9 mouse cellular contexts compared by ENCODE assay signal in the genomic region with DNA sequence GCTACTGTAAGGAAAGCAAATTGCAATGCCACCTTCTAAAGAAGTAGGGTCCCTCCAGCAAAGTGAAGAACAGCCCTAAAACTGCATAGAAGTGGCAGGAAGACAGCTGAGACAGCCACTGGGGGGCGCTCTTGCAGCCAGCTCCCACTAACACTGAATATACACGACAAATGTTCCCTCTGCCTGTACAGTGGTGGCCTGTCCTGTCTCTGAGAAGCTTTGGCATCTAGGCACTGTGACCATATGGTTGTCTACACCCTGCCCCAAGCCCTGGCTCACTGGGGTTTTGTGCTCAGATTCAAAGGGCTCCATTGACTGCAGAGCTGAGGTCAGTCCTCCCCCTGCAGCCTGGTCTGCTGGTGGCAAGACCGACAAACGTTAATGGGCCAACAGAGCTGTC. TPM values are rescaled to one million over a fixed set of nuclear protein-coding genes. Genes with fewer than 3 reads are reported as not detected.
A peak's percentile ranks its signal among the peaks of the same experiment; 100 is the strongest.
DNase-seq lines count a peak whose midpoint lies in the region; ATAC-seq and TF ChIP-seq lines count a peak whose summit lies in the region.
"Had no signal": no experiment of that assay in that cellular context is flagged by ENCODE, and none has a peak within 500 bp of the region (broad histone marks: within the 10 kb centered on the region; RNA-seq: fewer than 3 reads in every experiment).

No protein-coding gene starts in this region.

- no peak overlapping the region for H3K4me3 ChIP-seq in lung, adult 2 months (replicated peaks; ENCODE audit: extremely low read depth, low read depth, low read length)
- H3K4me3 ChIP-seq in liver, embryonic 14.5 days (ENCODE audit: insufficient read depth in 1 of 2, low read depth in 2 of 2, low read length in 2 of 2) = no peak overlapping the region; a peak in 1 of 4 replicates
- H3K4me3 ChIP-seq: stomach, embryonic 15.5 days had no signal

- H3K9ac ChIP-seq in liver, embryonic 14.5 days (replicated peaks) = peak overlapping the region; percentile 90
- H3K9ac ChIP-seq: stomach, embryonic 15.5 days had no signal

- H3K4me2 ChIP-seq in liver, embryonic 14.5 days (ENCODE audit: low read depth) = peak overlapping the region; percentile 95
- H3K4me2 ChIP-seq: stomach, embryonic 15.5 days had no signal

- no peak for TF ChIP-seq POLR2A in lung, adult 2 months (IDR thresholded peaks at IDR 0.05; ENCODE audit: borderline replicate concordance, extremely low read depth, low read depth, low read length)
- no peak for TF ChIP-seq POLR2A in brain, embryonic 14.5 days (IDR thresholded peaks at IDR 0.05; ENCODE audit: borderline replicate concordance, extremely low read depth, insufficient read depth, insufficient read length, poor library complexity, severe bottlenecking)

- TF ChIP-seq CTCF in lung, adult 2 months (IDR thresholded peaks at IDR 0.05; ENCODE audit: insufficient read depth, low read length) = peak; percentile 56
- TF ChIP-seq CTCF in brain, embryonic 14.5 days (IDR thresholded peaks at IDR 0.05; ENCODE audit: borderline replicate concordance, extremely low read depth, insufficient read depth, insufficient read length) = peak; percentile 62
- TF ChIP-seq CTCF in liver, embryonic 14.5 days (IDR thresholded peaks at IDR 0.05; ENCODE audit: low read depth) = peak; percentile 98

- 26% methylated on average over 4 of the region's 4 CpGs for WGBS in lung, adult 2 months
- WGBS in liver, embryonic 14.5 days (ENCODE audit: insufficient replicate concordance) = 9% methylated on average over 4 of the region's 4 CpGs

- no peaks in the 10 kb centered on the region for H3K27me3 ChIP-seq in liver, embryonic 14.5 days (ENCODE audit: control insufficient read depth, insufficient read depth, low read length)
- H3K27me3 ChIP-seq: stomach, embryonic 15.5 days had no signal

- peak; percentile 40 for DNase-seq in lung, adult 2 months
- no peak for DNase-seq in lung, adult 18-20 months
- DNase-seq in brain, embryonic 14.5 days (ENCODE audit: low read depth) = peak; percentile 37
- peak; percentile 53 to 57 for DNase-seq in frontal cortex, adult 2 months (ENCODE audit: extremely low spot score in 1 of 2, low spot score in 1 of 2)
- DNase-seq in kidney, postnatal 25 days = peak; percentile 53 to 62
- DNase-seq in liver, embryonic 14.5 days (ENCODE audit: low read depth in 3 of 3, low spot score in 3 of 3) = peak in 2 of 3 experiments; percentile 58 to 68
- DNase-seq in right cerebral cortex, postnatal 14 days = peak; percentile 43
- DNase-seq in urinary bladder, postnatal 36 days (ENCODE audit: low spot score in 2 of 2) = no peak

- H3K27ac ChIP-seq in liver, embryonic 14.5 days = peak overlapping the region; percentile 100

- H3K9me3 ChIP-seq in liver, embryonic 14.5 days (ENCODE audit: control insufficient read depth, low read length) = no peaks in the 10 kb centered on the region
- H3K9me3 ChIP-seq: stomach, embryonic 15.5 days had no signal

- ATAC-seq in liver, embryonic 14.5 days (ENCODE audit: insufficient read depth) = no peak

- TF ChIP-seq EP300 in liver, embryonic 14.5 days (IDR thresholded peaks at IDR 0.05; ENCODE audit: low read depth) = no peak; the same call in 1 of the 2 replicates

- H3K4me1 ChIP-seq in lung, adult 2 months (ENCODE audit: control insufficient read depth, insufficient read depth, low read length) = peaks cover 20% of the 10 kb centered on the region
- peaks cover 38 to 45% of the 10 kb centered on the region in 2 experiments for H3K4me1 ChIP-seq in liver, embryonic 14.5 days (replicated peaks; ENCODE audit: control insufficient read depth in 2 of 2, insufficient read depth in 2 of 2, low read length in 1 of 2)

- H3K36me3 ChIP-seq in liver, embryonic 14.5 days (replicated peaks; ENCODE audit: control insufficient read depth, insufficient read depth, low read depth) = peaks cover 6% of the 10 kb centered on the region
- H3K36me3 ChIP-seq: stomach, embryonic 15.5 days had no signal

RNA-seq across cellular contexts. Expression of a gene that starts 0.9 kb away (rescaled TPM):
- 10.3 and 10.8 TPM in 2 replicates for polyA plus RNA-seq in lung, adult 2 months (2012; rRNA removed)
- polyA plus RNA-seq in brain, embryonic 14.5 days (2012; rRNA removed) = 0.64 and 1.2 TPM in 2 replicates
- polyA plus RNA-seq in frontal cortex, adult 2 months (2012; rRNA removed) = 0.64 TPM in 1 of 2 replicates, not detected in the other
- polyA plus RNA-seq in liver, embryonic 14.5 days (2012; rRNA removed) = 20.6 and 25.1 TPM in 2 replicates
- 45.3 and 48.8 TPM in 2 replicates for polyA plus RNA-seq in liver, embryonic 14.5 days (2014; fragmentation: Nextera tagmentation; extraction: Ambion mirVana)

RNA-seq across cellular contexts. Expression of a gene that starts 12.9 kb away (rescaled TPM):
- polyA plus RNA-seq in lung, adult 2 months (2012; rRNA removed) = 8.5 and 9.1 TPM in 2 replicates
- polyA plus RNA-seq in brain, embryonic 14.5 days (2012; rRNA removed) = not detected in 2 replicates
- not detected in 2 replicates for polyA plus RNA-seq in frontal cortex, adult 2 months (2012; rRNA removed)
- 1.5 and 1.8 TPM in 2 replicates for polyA plus RNA-seq in liver, embryonic 14.5 days (2012; rRNA removed)
- 2.0 and 2.2 TPM in 2 replicates for polyA plus RNA-seq in liver, embryonic 14.5 days (2014; fragmentation: Nextera tagmentation; extraction: Ambion mirVana)

RNA-seq across cellular contexts. Expression of a gene that starts 34.2 kb away (rescaled TPM):
- 18.8 and 23.0 TPM in 2 replicates for polyA plus RNA-seq in lung, adult 2 months (2012; rRNA removed)
- 57.6 and 69.8 TPM in 2 replicates for polyA plus RNA-seq in brain, embryonic 14.5 days (2012; rRNA removed)
- 71.9 and 89.0 TPM in 2 replicates for polyA plus RNA-seq in frontal cortex, adult 2 months (2012; rRNA removed)
- polyA plus RNA-seq in liver, embryonic 14.5 days (2012; rRNA removed) = 8.7 and 22.6 TPM in 2 replicates
- 20.0 and 21.2 TPM in 2 replicates for polyA plus RNA-seq in liver, embryonic 14.5 days (2014; fragmentation: Nextera tagmentation; extraction: Ambion mirVana)

RNA-seq across cellular contexts. Expression of a gene that starts 34.4 kb away (rescaled TPM):
- 14.5 and 18.0 TPM in 2 replicates for polyA plus RNA-seq in lung, adult 2 months (2012; rRNA removed)
- polyA plus RNA-seq in brain, embryonic 14.5 days (2012; rRNA removed) = 28.2 and 38.0 TPM in 2 replicates
- 28.4 and 31.7 TPM in 2 replicates for polyA plus RNA-seq in frontal cortex, adult 2 months (2012; rRNA removed)
- 6.7 and 7.3 TPM in 2 replicates for polyA plus RNA-seq in liver, embryonic 14.5 days (2012; rRNA removed)
- 6.1 and 6.5 TPM in 2 replicates for polyA plus RNA-seq in liver, embryonic 14.5 days (2014; fragmentation: Nextera tagmentation; extraction: Ambion mirVana)

RNA-seq across cellular contexts. Expression of a gene that starts 40.7 kb away (rescaled TPM):
- 5.4 and 7.9 TPM in 2 replicates for polyA plus RNA-seq in lung, adult 2 months (2012; rRNA removed)
- 0.14 and 0.23 TPM in 2 replicates for polyA plus RNA-seq in brain, embryonic 14.5 days (2012; rRNA removed)
- polyA plus RNA-seq in frontal cortex, adult 2 months (2012; rRNA removed) = 0.55 and 1.1 TPM in 2 replicates
- polyA plus RNA-seq in liver, embryonic 14.5 days (2012; rRNA removed) = 0.36 and 0.42 TPM in 2 replicates
- 0.09 and 0.29 TPM in 2 replicates for polyA plus RNA-seq in liver, embryonic 14.5 days (2014; fragmentation: Nextera tagmentation; extraction: Ambion mirVana)

Comparison
In these comparisons a context has a peak if more than half of its experiments do, and no peak if none do; other contexts are left out.
1. DNase-seq: peak in lung, adult 2 months (single experiment), brain, embryonic 14.5 days (single experiment), frontal cortex, adult 2 months (2 of 2), kidney, postnatal 25 days (2 of 2), liver, embryonic 14.5 days (2 of 3) and right cerebral cortex, postnatal 14 days (single experiment); none in lung, adult 18-20 months (0 of 2) and urinary bladder, postnatal 36 days (0 of 2).
2. Peak in every context shown above with its lines, with median percentiles within 50 percentile points of each other: CTCF ChIP-seq.